Mouse (Mus musculus) heart, postnatal 0 days (tissue): ENCODE measurements around the gene Nrxn2.

Source experiments
- CTCF ChIP-seq: IDR thresholded peaks from 2 replicates; pipeline ENCODE4 v1.5.1; 2016; ENCODE audit warnings: antibody characterized with exemption, control low read depth, low read depth
- EP300 ChIP-seq: IDR thresholded peaks from 2 replicates; pipeline ENCODE4 v1.6.1; 2016; ENCODE audit warnings: antibody characterized with exemption, low read depth

GRCm38 (mm10) chr19:6408749-6409148 is 9.8 kb upstream of the Nrxn2 start:
- TF ChIP-seq CTCF (no peak), EP300 (no peak)
